Mouse (Mus musculus) erythroblast, embryonic 14.5 days (primary cell): ENCODE measurements around the gene Fam78a. TPM values are rescaled to one million over a fixed set of nuclear protein-coding genes. Genes with fewer than 3 reads are reported as not detected.

Source experiments
- H3K27me3 ChIP-seq: 2 replicates; pipeline ENCODE4 v1.6.1; 2012; ENCODE audit warnings: inconsistent platforms; ENCODE audit not compliant: control insufficient read depth
- H3K36me3 ChIP-seq: 2 replicates; pipeline ENCODE4 v1.6.1; 2012; ENCODE audit warnings: mild to moderate bottlenecking, inconsistent platforms; ENCODE audit not compliant: control insufficient read depth
- H3K4me1 ChIP-seq: 2 replicates; pipeline ENCODE4 v1.6.1; 2012; ENCODE audit warnings: inconsistent platforms; ENCODE audit not compliant: control insufficient read depth
- H3K4me3 ChIP-seq: replicated peaks from 2 replicates; pipeline ENCODE3; 2012; ENCODE audit warnings: moderate library complexity, mild to moderate bottlenecking, inconsistent platforms
- H3K9me3 ChIP-seq: 2 replicates; pipeline ENCODE4 v1.6.1; 2012; ENCODE audit warnings: low read length, inconsistent platforms, mixed read lengths; ENCODE audit not compliant: control insufficient read depth
- GATA1 ChIP-seq: IDR thresholded peaks from 2 replicates; pipeline ENCODE4 v1.6.1; 2012; ENCODE audit warnings: low read length, inconsistent platforms, mixed read lengths
- TAL1 ChIP-seq: IDR thresholded peaks from 3 replicates; pipeline ENCODE4 v1.6.1; 2012; ENCODE audit warnings: low read length, inconsistent platforms, mixed read lengths
- polyA plus RNA-seq: library from polyadenylated mRNA; stranded (reverse); fragments of >175 nt; gene quantifications from 2 replicates; pipeline ENCODE4 v1.2.3, GENCODE M21; 2012

The Fam78a gene
- polyA plus RNA-seq, 1 experiment: 12.5 TPM

- H3K9me3 ChIP-seq: 0 out of 2 replicates have a peak, but pooled peaks cover 2% of the 10 kb centered on the region
- TF ChIP-seq GATA1: no peak
- TF ChIP-seq TAL1: no peak
- no peak overlapping the region for H3K4me3 ChIP-seq
- no peaks in the 10 kb centered on the region; the same call in 1 of the 2 replicates for H3K27me3 ChIP-seq
- H3K36me3 ChIP-seq: peaks cover 7% of the 10 kb centered on the region
- peaks cover 66% of the 10 kb centered on the region for H3K4me1 ChIP-seq
Measured at GRCm38 (mm10) chr2:32105117-32105913, 20.7 kb upstream of the Fam78a start.

GRCm38 (mm10) chr2:32104122-32104521, 19.5 kb upstream of the Fam78a start:
- Histone ChIP-seq H3K4me1 (peaks cover 66% of the 10 kb centered on the region), H3K9me3 (0 out of 2 replicates have a peak, but pooled peaks cover 2% of the 10 kb centered on the region), H3K36me3 (peaks cover 5% of the 10 kb centered on the region; the same call in 1 of the 2 replicates), H3K27me3 (no peaks in the 10 kb centered on the region; the same call in 1 of the 2 replicates), H3K4me3 (no peak overlapping the region)
- TF ChIP-seq TAL1 (no peak), GATA1 (no peak)

DNA sequence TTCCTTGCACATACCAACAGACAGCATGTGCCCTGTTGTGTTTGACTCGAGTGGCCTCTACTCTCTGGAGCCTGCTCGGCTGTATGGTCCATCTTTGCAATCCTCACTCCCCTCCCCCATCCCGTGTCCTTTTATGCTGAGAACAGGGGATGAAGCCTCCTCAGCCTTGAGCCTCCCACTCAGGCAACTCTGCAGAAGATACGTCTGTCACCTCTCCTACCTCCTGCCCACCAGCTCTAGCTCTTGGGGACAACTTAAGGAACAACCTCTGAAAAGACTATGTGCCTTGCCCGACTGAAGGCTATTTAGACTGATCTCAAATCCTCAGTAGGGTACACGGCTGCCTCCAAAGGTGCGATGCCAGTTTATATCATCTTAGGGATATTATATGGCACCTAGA, 18.9 kb upstream of the Fam78a start:
- peaks cover 70% of the 10 kb centered on the region for H3K4me1 ChIP-seq
- TF ChIP-seq GATA1 (no peak), TAL1 (no peak)
- H3K9me3 ChIP-seq: 0 out of 2 replicates have a peak, but pooled peaks cover 2% of the 10 kb centered on the region
- no peak overlapping the region for H3K4me3 ChIP-seq
- H3K27me3 ChIP-seq: no peaks in the 10 kb centered on the region; the same call in 1 of the 2 replicates
- H3K36me3 ChIP-seq: peaks cover 5% of the 10 kb centered on the region; the same call in 1 of the 2 replicates

- Histone ChIP-seq H3K9me3 (0 out of 2 replicates have a peak, but pooled peaks cover 5% of the 10 kb centered on the region), H3K4me1 (peaks cover 73% of the 10 kb centered on the region), H3K27me3 (no peaks in the 10 kb centered on the region; the same call in 1 of the 2 replicates), H3K36me3 (peaks cover 8% of the 10 kb centered on the region; the same call in 1 of the 2 replicates), H3K4me3 (no peak overlapping the region)
- TF ChIP-seq GATA1 (no peak), TAL1 (no peak)
Measured at GRCm38 (mm10) chr2:32102944-32103343, 18.3 kb upstream of the Fam78a start.

GRCm38 (mm10) chr2:32096122-32096420, 11.4 kb upstream of the Fam78a start:
- peaks cover 4% of the 10 kb centered on the region; the same call in 1 of the 2 replicates for H3K27me3 ChIP-seq
- peaks cover 8% of the 10 kb centered on the region; the same call in 1 of the 2 replicates for H3K36me3 ChIP-seq
- peak overlapping the region; percentile 46 for H3K4me3 ChIP-seq
- H3K9me3 ChIP-seq: 0 out of 2 replicates have a peak, but pooled peaks cover 5% of the 10 kb centered on the region
- TF ChIP-seq TAL1 (no peak), GATA1 (no peak)
- H3K4me1 ChIP-seq: peaks cover 75% of the 10 kb centered on the region

DNA sequence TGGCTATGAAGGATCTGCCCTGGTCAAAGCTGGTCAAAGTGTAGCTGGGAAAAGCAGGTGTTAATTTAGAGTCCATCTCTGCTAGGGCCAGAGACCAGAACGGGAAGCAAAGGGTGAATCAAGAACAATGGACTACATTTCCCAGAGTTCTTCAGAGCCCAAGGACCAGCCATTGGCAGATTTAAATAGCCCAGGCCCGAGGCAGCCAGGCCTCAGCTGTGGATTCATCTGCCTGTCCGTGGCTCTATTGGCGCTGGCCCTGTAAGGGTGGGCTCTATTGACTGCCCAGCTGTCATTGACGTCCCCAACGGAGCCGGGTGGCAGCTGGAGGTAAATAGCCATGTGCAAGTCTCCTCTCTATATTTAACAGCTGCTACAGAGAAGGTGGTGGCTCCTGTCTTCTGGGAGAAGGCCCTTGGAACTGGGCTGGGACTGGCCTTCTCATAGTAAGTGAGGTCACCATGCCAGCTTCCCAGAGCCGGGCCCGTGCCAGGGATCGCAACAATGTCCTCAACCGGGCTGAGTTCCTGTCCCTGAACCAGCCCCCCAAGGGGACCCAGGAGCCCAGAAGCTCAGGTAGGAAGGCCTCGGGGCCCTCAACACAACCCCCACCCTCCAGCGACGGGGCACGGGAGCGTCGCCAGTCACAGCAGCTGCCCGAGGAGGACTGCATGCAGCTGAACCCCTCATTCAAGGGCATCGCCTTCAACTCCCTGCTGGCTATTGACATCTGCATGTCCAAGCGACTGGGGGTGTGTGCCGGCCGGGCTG, 10.9 kb upstream of the Fam78a start, which contains the start of gene Plpp7:
Plpp7 (plus strand) TSS at position 178 of the 771 bp plus-strand sequence.
- peak within 1 kb of the TSS; percentile 46 for H3K4me3 ChIP-seq
- peaks cover 73% of the 10 kb centered on the region for H3K4me1 ChIP-seq
- H3K9me3 ChIP-seq: 0 out of 2 replicates have a peak, but pooled peaks cover 3% of the 10 kb centered on the region
- no peak for TF ChIP-seq GATA1
- TF ChIP-seq TAL1: no peak
- peaks cover 7% of the 10 kb centered on the region; the same call in 1 of the 2 replicates for H3K36me3 ChIP-seq
- H3K27me3 ChIP-seq: peaks cover 4% of the 10 kb centered on the region; the same call in 1 of the 2 replicates

DNA sequence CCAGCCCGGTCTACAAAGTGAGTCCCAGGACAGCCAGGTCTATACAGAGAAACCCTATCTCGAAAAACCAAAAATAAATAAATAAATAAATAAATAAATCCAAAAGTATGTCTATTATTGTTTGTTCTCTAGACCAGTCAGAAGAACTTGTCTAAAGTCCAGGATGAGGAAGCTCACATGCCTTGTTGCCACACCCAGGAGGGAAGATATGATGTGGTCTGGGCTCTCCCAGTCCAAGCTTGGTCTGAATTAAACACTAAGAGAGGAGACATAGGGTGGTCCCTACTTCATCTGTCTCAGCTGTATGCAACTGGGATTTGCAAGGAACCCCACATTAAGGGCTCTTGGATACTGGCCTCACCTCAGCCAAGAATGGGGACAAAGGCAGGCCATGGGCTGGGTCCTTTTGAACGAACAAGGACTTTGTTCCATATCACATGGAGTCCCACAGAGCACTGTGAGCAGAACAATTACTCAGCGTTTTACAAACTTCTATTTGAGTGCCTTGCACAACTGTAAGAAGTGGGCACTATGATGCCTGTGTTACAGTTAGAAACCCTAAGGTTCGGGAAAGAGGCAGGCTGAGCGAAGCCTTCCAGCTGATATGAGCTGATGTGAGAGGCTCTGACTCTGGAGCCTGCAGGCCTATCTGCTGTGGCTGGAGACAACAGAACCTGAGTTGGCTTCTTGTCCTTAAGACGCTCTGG, 9.5 kb upstream of the Fam78a start:
- peaks cover 65% of the 10 kb centered on the region for H3K4me1 ChIP-seq
- 0 out of 2 replicates have a peak, but pooled peaks cover 2% of the 10 kb centered on the region for H3K9me3 ChIP-seq
- peaks cover 3% of the 10 kb centered on the region; the same call in 1 of the 2 replicates for H3K36me3 ChIP-seq
- H3K4me3 ChIP-seq: no peak overlapping the region
- H3K27me3 ChIP-seq: peaks cover 16% of the 10 kb centered on the region
- TF ChIP-seq TAL1: no peak
- TF ChIP-seq GATA1: no peak

- peaks cover 36% of the 10 kb centered on the region for H3K27me3 ChIP-seq
Measured at GRCm38 (mm10) chr2:32091956-32092355, 7.3 kb upstream of the Fam78a start.

More at GRCm38 (mm10) chr2:32091956-32092355, 7.3 kb upstream of the Fam78a start:
- Histone ChIP-seq H3K4me1 (peaks cover 67% of the 10 kb centered on the region), H3K9me3 (no peaks in the 10 kb centered on the region), H3K36me3 (no peaks in the 10 kb centered on the region), H3K4me3 (no peak overlapping the region)
- TF ChIP-seq GATA1 (no peak), TAL1 (no peak)
